Mouse (Mus musculus) bone marrow macrophage, adult 2 months (primary cell): ENCODE results near the gene Gm17087. TPM values are rescaled to one million over a fixed set of nuclear protein-coding genes. Genes with fewer than 3 reads are reported as not detected.

ENCODE experiments used
- H3K27ac ChIP-seq: 2 replicates; pipeline ENCODE4 v1.5.1; 2012; ENCODE audit warnings: low read depth, low read length; ENCODE audit not compliant: insufficient read depth
- H3K4me1 ChIP-seq: 2 replicates; pipeline ENCODE4 v1.6.1; 2012; ENCODE audit warnings: low read length; ENCODE audit not compliant: control insufficient read depth, insufficient read depth
- H3K4me3 ChIP-seq: 2 replicates; pipeline ENCODE4 v1.5.1; 2012; ENCODE audit warnings: mild to moderate bottlenecking, low read length, moderate library complexity; ENCODE audit not compliant: insufficient read depth
- CTCF ChIP-seq: IDR thresholded peaks from 2 replicates; pipeline ENCODE4 v1.5.1; 2012; ENCODE audit warnings: low read depth, mild to moderate bottlenecking, low read length, moderate library complexity
- POLR2A ChIP-seq: IDR thresholded peaks from 2 replicates; pipeline ENCODE4 v1.6.1; 2012; ENCODE audit warnings: mild to moderate bottlenecking, low read depth, low read length, borderline replicate concordance
- polyA plus RNA-seq: library from polyadenylated mRNA; stranded (reverse); fragments of >200 nt; gene quantifications from 2 replicates; pipeline ENCODE4 v1.2.4, GENCODE M21; 2012; ENCODE audit not compliant: missing spikeins, insufficient read depth, insufficient read length

The Gm17087 gene
- polyA plus RNA-seq, 1 experiment = 2.4 TPM

DNA sequence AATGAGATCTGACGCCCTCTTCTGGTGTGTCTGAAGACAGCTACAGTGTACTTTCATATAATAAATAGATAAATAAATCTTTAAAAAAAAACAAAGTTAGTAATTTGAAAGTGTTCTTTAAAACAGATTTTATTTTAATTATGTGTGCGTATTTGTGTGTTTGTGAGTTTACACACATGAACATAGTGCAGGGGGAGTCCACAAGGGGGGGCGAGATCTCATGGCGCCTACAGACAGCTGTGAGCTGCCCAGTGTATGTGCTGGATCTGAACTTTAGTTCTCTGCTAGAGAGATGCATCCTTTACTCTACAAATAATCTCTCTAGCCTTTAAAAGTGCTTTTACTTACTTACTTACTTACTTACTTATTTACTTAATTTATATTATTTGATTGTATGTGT lies 18.0 kb downstream of the Gm17087 start:
- Histone ChIP-seq H3K4me1 (no peaks in the 10 kb centered on the region), H3K4me3 (no peak overlapping the region), H3K27ac (no peak overlapping the region)
- TF ChIP-seq CTCF (no peak), POLR2A (no peak)

DNA sequence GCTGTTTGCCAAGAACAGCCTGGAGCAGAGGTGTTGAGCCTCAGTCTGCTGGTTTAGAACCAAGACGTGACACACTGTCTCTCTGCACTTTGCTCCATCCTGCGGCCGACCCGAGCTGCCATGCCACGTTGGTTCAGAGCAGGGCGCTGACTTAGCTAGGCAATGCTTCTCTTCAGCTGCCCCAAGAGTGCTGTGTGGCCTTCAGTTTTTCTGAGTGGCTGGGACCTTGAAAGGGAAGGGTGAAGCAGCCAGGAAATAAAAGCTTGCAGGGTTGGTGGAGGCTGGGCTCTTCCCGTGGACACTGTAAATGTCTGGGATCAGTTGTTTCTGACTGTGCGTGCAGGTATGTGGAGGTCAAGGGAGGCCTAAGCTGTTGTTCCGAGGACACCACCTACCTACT lies 20.4 kb downstream of the Gm17087 start:
- TF ChIP-seq POLR2A (no peak), CTCF (no peak)
- no peak overlapping the region for H3K27ac ChIP-seq
- no peak overlapping the region for H3K4me3 ChIP-seq
- no peaks in the 10 kb centered on the region for H3K4me1 ChIP-seq

DNA sequence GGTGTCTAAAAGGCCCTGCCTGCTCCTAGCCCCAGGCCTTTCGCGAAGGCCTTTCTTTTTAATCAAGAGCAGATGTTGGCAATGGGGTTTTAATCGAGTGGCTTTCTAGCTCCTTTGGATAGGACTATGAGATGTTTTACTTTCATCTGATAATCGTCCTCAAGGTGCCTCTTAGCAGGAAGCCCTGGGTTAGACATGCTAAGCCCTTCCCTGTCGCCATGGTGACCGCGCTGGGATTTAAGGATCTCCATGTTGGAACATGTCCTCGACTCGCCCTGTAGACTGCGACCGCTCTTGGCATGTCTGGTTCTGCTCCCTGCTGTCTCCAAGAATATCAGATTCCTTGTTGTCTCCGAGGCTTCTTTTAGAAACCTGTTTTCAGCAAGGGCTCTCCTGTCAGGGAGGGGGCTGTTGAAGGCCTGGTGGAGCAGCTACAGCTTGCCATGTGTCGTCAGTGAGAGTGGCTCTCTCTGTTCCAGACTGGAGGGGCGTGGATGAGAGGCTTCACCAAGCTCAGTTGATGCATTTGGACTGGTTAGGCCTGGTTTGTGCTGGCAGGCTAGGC lies 24.7 kb downstream of the Gm17087 start:
- Histone ChIP-seq H3K4me1 (no peaks in the 10 kb centered on the region), H3K4me3 (no peak overlapping the region), H3K27ac (no peak overlapping the region)
- no peak for TF ChIP-seq CTCF
- TF ChIP-seq POLR2A = no peak

DNA sequence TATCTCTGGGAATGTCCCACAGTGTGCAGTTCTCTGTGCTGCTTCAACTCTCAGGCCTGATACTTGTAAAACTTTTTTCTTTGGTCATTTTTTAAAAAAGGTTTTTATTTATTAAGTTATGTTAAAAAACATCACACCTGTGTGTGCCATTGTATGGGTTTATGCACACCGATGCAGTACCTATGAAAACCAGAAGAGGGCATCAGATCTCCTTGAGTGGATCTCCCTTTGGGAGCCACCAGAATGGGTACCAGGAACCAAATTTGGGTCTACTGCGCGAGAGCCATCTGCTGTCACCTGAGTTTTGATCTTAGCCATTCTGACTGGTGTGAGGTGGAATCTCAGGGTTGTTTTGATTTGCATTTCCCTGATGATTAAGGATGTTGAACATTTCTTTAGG lies 28.6 kb downstream of the Gm17087 start:
- no peak for TF ChIP-seq POLR2A
- TF ChIP-seq CTCF = no peak
- H3K27ac ChIP-seq = no peak overlapping the region
- H3K4me1 ChIP-seq = no peaks in the 10 kb centered on the region
- H3K4me3 ChIP-seq = no peak overlapping the region

DNA sequence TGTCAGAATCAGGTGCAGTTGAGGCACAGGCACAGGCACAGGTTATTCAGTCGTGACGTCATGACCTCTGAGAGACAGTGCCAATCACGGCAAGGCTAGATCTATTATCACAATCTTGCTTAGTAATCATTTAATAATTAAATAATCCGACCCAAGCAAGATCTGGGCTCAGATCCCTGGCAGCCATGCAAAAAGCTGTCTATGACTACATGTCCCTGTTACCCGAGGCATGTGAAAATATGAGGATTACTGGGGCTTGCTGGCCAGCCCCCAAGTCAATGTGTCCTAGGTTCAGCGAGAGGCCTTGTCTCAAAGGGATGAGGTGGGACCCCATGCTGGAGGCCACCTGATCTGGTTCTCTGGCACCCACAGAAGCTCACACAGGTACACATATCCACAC lies 30.2 kb downstream of the Gm17087 start:
- no peak overlapping the region for H3K27ac ChIP-seq
- no peak for TF ChIP-seq CTCF
- no peak for TF ChIP-seq POLR2A
- no peak overlapping the region for H3K4me3 ChIP-seq
- no peaks in the 10 kb centered on the region for H3K4me1 ChIP-seq

DNA sequence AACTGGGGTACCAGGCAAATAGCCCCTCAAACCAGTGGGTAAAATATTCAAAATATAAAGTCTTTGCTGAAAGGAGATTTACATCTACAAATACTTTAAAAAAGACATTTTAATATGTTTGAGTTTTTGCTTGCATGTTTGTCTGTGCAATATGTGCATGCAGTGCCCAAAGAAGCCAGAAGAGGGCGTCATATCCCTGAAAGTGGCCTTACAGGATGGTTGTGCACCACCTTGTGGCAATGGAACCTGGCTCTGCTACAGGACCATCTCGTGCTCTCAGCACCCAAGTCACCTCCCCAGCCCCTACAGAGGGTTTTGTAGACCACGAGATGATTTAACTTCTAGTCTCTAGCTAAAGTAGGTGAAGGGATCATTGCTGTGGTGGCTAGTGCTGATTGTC lies 32.9 kb downstream of the Gm17087 start:
- no peaks in the 10 kb centered on the region for H3K4me1 ChIP-seq
- no peak overlapping the region for H3K4me3 ChIP-seq
- H3K27ac ChIP-seq = no peak overlapping the region
- peak; percentile 34; the same call in 1 of the 2 replicates for TF ChIP-seq CTCF
- TF ChIP-seq POLR2A = no peak

DNA sequence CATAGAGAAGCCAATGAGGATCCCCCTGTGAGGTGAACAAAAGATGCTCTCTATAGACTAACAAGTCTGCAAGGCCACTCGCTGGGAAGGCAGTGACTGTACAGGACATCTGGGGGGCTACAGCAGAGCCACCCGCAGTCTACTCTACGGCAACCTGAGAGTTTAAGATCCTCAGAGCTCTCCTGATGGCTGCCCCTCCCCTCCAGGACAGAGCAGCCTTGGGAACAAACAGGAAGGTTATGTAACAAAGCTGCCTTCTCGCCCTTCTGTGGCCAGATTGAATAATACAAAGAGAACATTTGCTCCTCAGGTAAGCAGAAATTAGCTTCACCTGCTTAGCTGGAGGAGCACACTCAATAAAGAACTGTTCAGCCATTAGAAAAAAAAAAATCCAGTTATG lies 34.1 kb downstream of the Gm17087 start:
- TF ChIP-seq CTCF = no peak
- TF ChIP-seq POLR2A = no peak
- no peak overlapping the region for H3K27ac ChIP-seq

DNA sequence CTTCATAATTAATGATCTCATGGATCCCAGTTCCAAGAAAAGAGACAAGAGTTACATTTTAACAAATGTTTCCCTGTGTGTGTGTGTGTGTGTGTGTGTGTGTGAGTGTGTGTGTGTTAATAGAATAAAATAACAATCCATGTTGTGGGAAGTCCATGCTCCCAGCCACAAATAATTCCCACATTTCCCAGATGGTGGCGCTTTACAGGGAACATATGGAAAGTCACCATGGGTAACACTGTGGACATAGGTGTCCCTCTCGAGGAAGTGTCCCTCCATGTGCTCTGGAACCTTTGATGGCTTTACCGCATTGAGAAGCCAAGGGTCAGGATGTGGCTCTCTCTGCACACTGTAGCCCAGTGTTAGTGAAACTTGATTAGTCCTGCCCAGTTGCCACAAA lies 38.1 kb downstream of the Gm17087 start:
- Histone ChIP-seq H3K27ac (no peak overlapping the region), H3K4me3 (no peak overlapping the region), H3K4me1 (no peaks in the 10 kb centered on the region)
- no peak for TF ChIP-seq POLR2A
- TF ChIP-seq CTCF = no peak

More for the DNA sequence above, 34.1 kb downstream of the Gm17087 start:
- Histone ChIP-seq H3K4me1 (no peaks in the 10 kb centered on the region), H3K4me3 (no peak overlapping the region)

DNA sequence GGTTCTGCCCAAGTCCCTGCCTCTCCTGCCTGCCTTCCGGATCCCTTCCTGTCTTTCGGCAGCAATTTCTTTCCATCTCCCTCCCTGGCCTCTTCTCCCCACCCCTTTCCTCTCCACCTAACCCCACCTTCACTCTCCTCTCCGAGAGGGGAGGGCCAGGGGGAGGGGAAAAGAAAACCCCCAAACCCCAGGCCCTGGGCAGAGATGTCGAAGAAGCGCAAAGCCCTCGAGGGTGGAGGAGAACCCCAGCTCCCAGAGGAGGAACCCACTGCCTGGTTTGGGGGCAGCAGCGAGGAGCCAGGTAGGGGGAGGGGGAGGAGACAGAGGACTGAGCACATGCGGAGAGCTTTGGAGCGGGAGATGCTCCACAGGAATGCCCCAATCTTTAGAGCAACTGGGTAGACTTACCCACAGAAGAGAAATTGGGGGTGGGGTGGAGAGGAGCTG lies 39.9 kb downstream of the Gm17087 start:
- no peak overlapping the region for H3K4me3 ChIP-seq
- no peak for TF ChIP-seq CTCF
- no peak for TF ChIP-seq POLR2A
- H3K27ac ChIP-seq = no peak overlapping the region
- no peaks in the 10 kb centered on the region for H3K4me1 ChIP-seq

DNA sequence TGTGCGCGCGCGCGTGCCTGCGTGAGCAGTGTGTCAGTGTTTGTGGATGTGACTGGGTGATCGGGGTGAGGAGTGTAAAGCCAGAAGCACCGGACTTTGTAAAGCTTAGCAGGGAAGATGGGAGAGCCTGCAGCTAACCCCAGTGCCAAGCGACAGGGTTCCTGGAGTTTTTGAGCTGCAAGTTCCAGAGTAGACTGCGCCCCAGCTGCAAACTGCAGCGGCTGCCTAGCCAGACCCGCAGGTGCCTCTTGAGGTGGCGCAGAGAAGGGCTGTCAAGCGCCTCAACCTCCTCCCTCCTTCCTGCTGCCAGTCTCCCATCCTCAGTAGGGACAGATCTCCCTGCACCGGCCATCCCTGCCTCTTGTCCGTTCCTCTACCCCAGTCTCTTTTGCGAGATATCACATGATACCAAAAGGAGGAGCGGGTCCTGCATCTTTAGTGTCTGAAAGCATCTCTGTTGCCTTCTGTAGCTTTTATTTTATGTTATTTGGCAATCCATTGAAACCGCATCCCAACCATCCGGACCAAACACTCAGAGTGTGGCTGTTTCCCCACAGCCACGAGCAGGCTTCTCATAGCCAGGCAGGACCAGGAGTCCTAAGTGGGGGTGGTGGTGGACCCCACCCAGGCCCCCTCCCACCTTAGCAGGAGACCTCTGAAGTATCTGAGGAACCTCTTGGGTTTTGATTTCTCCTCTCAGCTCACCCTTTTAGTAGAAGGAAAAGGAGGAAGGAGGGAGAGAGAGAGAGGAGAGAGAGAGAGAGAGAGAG lies 40.6 kb downstream of the Gm17087 start:
- H3K4me1 ChIP-seq = no peaks in the 10 kb centered on the region
- TF ChIP-seq CTCF = no peak
- no peak for TF ChIP-seq POLR2A
- no peak overlapping the region for H3K27ac ChIP-seq
- H3K4me3 ChIP-seq = no peak overlapping the region
